Mouse (Mus musculus): Measurements from ENCODE around the gene Fbxl5.
A peak's percentile ranks its signal among the peaks of the same experiment; 100 is the strongest.

Fbxl5 gene

GRCm38 (mm10) chr5:43781423-43781976 lies 39.9 kb downstream of the Fbxl5 start:
- DNase-seq: no peak

DNA sequence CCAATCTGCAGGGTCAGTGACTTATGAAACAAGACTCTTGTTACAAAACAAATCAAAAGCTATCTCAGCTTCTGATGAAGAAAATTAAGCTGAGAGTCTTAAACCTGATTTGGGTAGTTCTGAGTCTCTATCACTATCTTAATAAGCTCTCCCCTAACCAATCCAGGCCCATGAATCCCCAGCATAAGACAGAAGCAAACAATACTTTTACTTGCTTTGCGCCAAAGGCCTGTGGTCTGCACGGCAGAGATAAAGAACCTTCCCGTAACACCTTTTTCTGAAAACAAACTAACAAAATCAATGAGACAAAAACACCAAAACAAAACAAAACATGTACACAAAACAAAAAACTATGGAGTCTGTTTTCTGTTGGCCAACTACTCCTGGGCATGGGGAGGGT lies 42.9 kb downstream of the Fbxl5 start:
- no peak for DNase-seq

DNA sequence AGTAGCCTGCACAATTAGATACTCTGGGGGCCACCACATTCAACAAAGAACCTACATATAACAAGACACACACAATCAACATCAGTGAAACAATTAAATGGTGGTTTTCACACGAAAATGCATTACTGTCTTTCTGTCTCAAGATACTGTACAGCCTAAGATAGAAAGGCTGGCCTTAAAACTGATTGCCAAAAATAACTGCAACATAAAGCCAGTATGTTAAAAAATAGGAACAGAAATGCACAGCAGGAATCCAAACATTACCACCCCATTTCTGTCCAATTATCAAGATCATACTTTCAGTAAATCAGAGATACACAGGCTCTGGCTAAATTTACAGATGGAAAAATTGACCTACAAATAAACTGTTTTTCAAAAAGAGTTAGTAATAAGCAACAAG lies 44.4 kb downstream of the Fbxl5 start:
- DNase-seq: no peak

- DNase-seq: no peak
Measured at GRCm38 (mm10) chr5:43776407-43776806, 45.0 kb downstream of the Fbxl5 start.

GRCm38 (mm10) chr5:43771555-43771954 lies 49.9 kb downstream of the Fbxl5 start:
- no peak for DNase-seq

GRCm38 (mm10) chr5:43770618-43771354 lies 50.7 kb downstream of the Fbxl5 start:
- no peak for DNase-seq

DNA sequence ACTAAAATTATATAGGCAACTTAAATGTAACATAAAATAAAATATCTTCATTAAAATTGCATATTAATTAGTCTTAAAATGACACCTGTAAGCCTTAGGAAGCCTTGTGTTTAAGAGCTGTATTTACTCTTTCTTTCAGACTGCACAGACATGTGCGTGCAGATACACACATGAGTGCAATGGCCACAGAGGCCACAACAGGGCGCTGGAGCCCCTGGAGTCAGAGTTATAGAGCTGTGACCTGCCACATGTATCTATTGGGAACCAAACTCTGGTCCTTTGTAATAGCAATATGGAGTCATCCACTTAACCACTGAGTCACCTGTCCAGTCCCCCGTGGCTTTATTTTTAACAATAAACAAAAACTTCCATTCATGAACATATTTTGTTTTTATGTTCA lies 72.3 kb downstream of the Fbxl5 start:
- DNase-seq: no peak

GRCm38 (mm10) chr5:43748039-43748438 lies 73.4 kb downstream of the Fbxl5 start:
- no peak for DNase-seq

GRCm38 (mm10) chr5:43745156-43745555 lies 76.3 kb downstream of the Fbxl5 start:
- peak; percentile 12 for DNase-seq

DNA sequence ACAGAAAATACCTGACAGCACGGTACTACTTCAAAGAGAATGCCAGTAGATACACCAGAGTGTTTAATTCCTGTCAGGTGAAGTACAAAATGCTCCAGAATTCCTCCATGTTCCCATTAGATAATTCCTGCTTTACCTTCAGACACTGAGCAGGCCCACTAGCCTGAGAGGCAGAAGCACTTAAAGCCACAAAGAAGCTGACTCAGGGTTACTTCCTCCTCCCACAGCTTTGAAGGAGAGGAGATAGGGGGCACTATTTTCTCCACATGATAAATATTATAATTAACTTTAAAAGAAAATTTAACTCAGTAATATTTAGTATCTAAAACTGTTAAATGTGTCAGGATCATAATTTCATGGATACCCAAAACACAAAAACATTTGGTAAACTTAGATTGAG lies 77.3 kb downstream of the Fbxl5 start:
- no peak for DNase-seq

DNA sequence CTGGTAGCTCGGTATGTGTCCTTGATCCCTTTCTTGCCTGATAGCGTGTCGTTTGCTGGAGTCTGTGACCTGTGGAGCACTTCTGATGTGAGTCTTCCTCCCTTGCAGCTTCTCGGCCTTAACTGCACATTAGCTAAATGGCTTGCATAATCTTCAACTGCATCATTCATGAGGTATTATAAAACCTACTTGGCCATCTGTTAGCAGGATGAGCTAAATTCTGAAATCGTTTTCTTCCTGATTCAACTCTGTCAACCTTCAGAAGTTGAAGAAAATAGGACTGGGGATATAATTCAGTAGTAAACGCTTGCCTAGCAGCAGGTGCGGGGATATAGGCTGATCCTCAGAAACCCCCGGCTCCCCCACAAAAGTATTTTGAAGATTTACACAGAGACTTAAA lies 89.1 kb downstream of the Fbxl5 start:
- no peak for DNase-seq

GRCm38 (mm10) chr5:43728375-43729165 lies 92.9 kb downstream of the Fbxl5 start:
- no peak for DNase-seq

DNA sequence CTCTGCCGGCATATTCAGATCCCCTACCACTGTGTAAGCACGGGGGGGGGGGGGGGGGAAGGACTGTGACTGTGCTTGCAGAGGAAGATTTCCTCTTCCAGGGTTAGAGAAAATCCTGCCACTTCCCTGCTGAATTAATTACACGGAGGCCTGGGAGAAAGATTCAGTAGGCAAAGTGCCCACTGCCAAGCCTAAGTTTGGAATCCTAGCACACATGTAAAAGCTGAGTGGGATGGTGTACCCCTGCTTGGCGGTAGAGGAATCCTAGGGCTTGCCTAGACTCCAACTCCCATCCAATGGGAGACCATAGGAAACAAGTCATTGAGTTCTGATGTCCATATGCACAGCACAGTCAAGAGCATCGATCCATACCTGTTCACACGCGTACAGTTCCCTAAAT lies 97.6 kb downstream of the Fbxl5 start:
- DNase-seq: no peak

- DNase-seq: no peak
Measured at GRCm38 (mm10) chr5:43722452-43722783, 99.0 kb downstream of the Fbxl5 start.

DNA sequence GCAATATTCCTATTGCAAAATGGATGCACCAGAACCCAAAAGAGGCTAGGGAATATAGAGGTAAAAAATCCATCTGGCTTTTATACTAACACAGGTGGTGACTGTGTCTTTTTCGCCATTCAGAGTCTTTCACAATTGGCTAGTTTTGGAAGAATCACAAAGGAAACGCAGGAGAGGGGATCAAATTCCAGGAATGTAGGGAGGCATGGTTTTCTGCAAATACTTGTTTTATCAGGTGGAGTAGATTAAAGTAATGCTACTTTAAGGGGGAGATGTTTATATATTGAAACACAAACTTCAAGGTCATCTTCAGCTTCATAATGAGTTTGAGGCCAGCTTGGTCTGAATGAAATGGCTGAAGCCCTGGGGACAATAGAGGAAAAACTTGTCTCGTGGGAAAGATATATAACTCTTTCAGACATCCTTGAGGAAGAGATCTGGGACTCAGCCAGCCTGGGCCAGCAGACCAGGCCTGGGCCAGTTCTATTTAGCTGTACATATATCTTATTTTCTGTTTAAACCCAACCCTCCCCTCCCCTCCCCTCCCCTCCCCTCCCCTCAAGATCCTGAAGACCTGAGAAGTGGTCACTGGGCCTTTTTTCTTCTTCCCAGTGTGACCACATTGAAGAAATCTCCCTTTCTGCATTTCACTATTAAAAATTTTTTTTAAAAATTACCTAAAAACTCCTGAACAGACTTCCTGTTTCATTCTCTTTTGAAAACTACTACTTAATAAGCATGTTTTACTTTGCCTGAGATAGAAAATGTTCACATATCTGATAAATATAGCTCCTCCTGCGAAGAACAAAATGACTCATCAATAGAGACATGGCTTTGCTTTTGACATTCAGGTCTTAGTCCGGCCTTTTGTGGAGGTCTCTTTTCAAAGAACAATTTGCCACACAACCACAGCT lies 99.6 kb downstream of the Fbxl5 start:
- no peak for DNase-seq

DNA sequence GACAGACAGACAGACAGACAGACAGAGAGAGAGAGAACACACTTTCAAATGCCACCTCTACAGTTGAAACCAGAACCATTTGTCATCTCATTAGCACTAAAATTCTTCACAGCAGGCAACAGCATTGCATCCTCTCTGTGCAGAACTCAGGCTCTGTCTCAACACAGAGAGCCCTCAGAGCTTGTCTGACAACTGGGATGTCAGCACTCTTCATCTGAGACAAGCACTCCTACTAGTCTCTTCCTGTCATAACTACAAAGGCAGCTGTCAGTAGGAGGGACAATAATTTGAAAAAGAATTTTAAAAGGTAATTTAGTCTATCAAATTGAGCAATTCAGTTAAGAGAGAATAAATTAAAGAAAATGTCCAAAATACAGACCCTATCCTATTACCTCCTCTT lies 122.2 kb downstream of the Fbxl5 start:
- DNase-seq: no peak

DNA sequence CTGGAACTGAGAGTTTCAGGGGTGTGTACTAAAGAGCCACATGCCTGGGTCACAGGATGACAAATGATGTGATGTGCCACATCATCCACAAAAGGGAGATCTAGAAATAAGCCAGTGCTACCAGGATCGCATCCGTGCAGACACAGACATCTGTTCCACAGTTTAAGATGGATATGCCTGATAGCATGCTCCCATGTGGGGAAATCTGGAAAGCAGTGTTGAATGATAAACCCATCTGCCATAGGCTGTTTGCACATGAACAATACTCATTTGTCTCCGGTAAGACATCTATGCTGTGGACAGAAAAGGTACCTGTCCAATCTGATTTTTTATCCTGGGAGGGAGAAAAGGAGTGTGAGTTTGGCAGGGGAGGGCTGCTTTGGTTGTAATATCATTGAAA lies 124.3 kb downstream of the Fbxl5 start:
- DNase-seq: no peak

Measured in kidney, postnatal 14 days (tissue).